Mouse (Mus musculus) limb, embryonic 14.5 days (tissue): ENCODE measurements around the gene Hs6st3. TPM values are rescaled to one million over a fixed set of nuclear protein-coding genes. Genes with fewer than 3 reads are reported as not detected.

Experiments used
- ATAC-seq: fragments of 200-750 bp; cut with Nextera tagmentation; 2 replicates; pipeline ENCODE4 v1.8.0; 2017; ENCODE audit warnings: low read depth, moderate number of reproducible peaks, moderate TSS enrichment; ENCODE audit not compliant: low FRiP score
- DNase-seq: peaks from one replicate; pipeline ENCODE4 v3.0.0-alpha.2; 2015; ENCODE audit warnings: low spot score
- H3K27ac ChIP-seq: fragments of 300-500 bp; sonication (generic); replicated peaks from 2 replicates; pipeline ENCODE4 v1.5.1; 2014; ENCODE audit warnings: low read depth, mild to moderate bottlenecking, low read length, moderate library complexity, mixed read lengths
- H3K27me3 ChIP-seq: fragments of 300-500 bp; sonication (generic); 2 replicates; pipeline ENCODE4 v1.6.1; 2014; ENCODE audit warnings: low read length, mixed read lengths; ENCODE audit not compliant: control insufficient read depth, insufficient read depth
- H3K36me3 ChIP-seq: fragments of 300-500 bp; sonication (generic); 2 replicates; pipeline ENCODE4 v1.6.1; 2014; ENCODE audit warnings: mild to moderate bottlenecking, low read length, moderate library complexity, mixed read lengths; ENCODE audit not compliant: control insufficient read depth, insufficient read depth
- H3K4me1 ChIP-seq: fragments of 300-500 bp; sonication (generic); 2 replicates; pipeline ENCODE4 v1.6.1; 2014; ENCODE audit warnings: antibody characterized with exemption, low read length, mixed read lengths; ENCODE audit not compliant: control insufficient read depth, insufficient read depth
- H3K4me2 ChIP-seq: fragments of 300-500 bp; sonication (generic); replicated peaks from 2 replicates; pipeline ENCODE4 v1.6.1; 2014; ENCODE audit warnings: low read depth, mild to moderate bottlenecking, low read length, moderate library complexity; ENCODE audit not compliant: severe bottlenecking
- H3K4me3 ChIP-seq: fragments of 300-500 bp; sonication (generic); replicated peaks from 2 replicates; pipeline ENCODE4 v1.5.1; 2014; ENCODE audit warnings: low read length
- H3K9ac ChIP-seq: fragments of 300-500 bp; sonication (generic); 2 replicates; pipeline ENCODE4 v1.6.1; 2014; ENCODE audit warnings: mild to moderate bottlenecking, low read depth, low read length, moderate library complexity; ENCODE audit not compliant: severe bottlenecking
- H3K9me3 ChIP-seq: fragments of 300-500 bp; sonication (generic); 2 replicates; pipeline ENCODE4 v1.6.1; 2016; ENCODE audit warnings: low read length; ENCODE audit not compliant: control insufficient read depth
- POLR2A ChIP-seq: fragments of 200-500 bp; IDR thresholded peaks from 2 replicates; pipeline ENCODE4 v1.8.0; 2012; ENCODE audit warnings: inconsistent platforms, mild to moderate bottlenecking, moderate library complexity, borderline replicate concordance; ENCODE audit not compliant: insufficient read depth, insufficient read length; ENCODE audit errors: extremely low read depth
- WGBS: fragments of 180-500 bp; shearing (Covaris S2); extraction: QIAGEN DNeasy Blood & Tissue Kit; methylation state at CpG from one replicate; pipeline ENCODE4 v1.1.7; 2014; 5-methylcytosine and 5-hydroxymethylcytosine counted together
- polyA plus RNA-seq, 2 experiments: library from polyadenylated mRNA; depleted of rRNA in 1 of 2; stranded (reverse) in 1 of 2; unstranded in 1 of 2; fragments of >200 nt; fragmentation: Nextera tagmentation in 1 of 2; extraction: Ambion mirVana in 1 of 2; gene quantifications; 2 replicates each; pipeline versions ENCODE4 v1.2.1 to v1.2.3; 2012 to 2014

Gene Hs6st3
- polyA plus RNA-seq, 2 experiments, result 0.43 to 0.89 TPM

- Histone ChIP-seq H3K4me2 (no peak overlapping the region), H3K4me1 (peaks cover 7% of the 10 kb centered on the region; the same call in 1 of the 2 replicates), H3K9ac (no peak overlapping the region), H3K4me3 (no peak overlapping the region), H3K36me3 (no peaks in the 10 kb centered on the region), H3K27ac (0 out of 2 replicates have a peak overlapping the region, but pooled peaks have one; percentile 27), H3K27me3 (no peaks in the 10 kb centered on the region), H3K9me3 (no peaks in the 10 kb centered on the region)
- DNase-seq (peak; percentile 7), ATAC-seq (peak; percentile 75)
- TF ChIP-seq POLR2A, result no peak
- WGBS, result 38% methylated on average over 13 of the region's 13 CpGs
Measured at GRCm38 (mm10) chr14:119215576-119216309, 77.6 kb downstream of the Hs6st3 start.

- H3K4me3 ChIP-seq, result no peak overlapping the region
- ATAC-seq (no peak), DNase-seq (no peak)
- TF ChIP-seq POLR2A, result no peak
- 87% methylated on average over 3 of the region's 3 CpGs for WGBS
- H3K4me2 ChIP-seq, result no peak overlapping the region
- no peaks in the 10 kb centered on the region for H3K4me1 ChIP-seq
- H3K36me3 ChIP-seq, result no peaks in the 10 kb centered on the region
- H3K9me3 ChIP-seq, result no peaks in the 10 kb centered on the region
- H3K27me3 ChIP-seq, result no peaks in the 10 kb centered on the region
- no peak overlapping the region for H3K27ac ChIP-seq
- no peak overlapping the region for H3K9ac ChIP-seq
Measured at GRCm38 (mm10) chr14:119227709-119228338, 89.7 kb downstream of the Hs6st3 start.

GRCm38 (mm10) chr14:119233598-119233997 is 95.5 kb downstream of the Hs6st3 start:
- Histone ChIP-seq H3K9ac (no peak overlapping the region), H3K4me3 (no peak overlapping the region), H3K36me3 (no peaks in the 10 kb centered on the region), H3K27ac (no peak overlapping the region), H3K9me3 (no peaks in the 10 kb centered on the region), H3K4me1 (no peaks in the 10 kb centered on the region), H3K4me2 (no peak overlapping the region), H3K27me3 (no peaks in the 10 kb centered on the region)
- no peak for DNase-seq
- 96% methylated on average over 2 of the region's 2 CpGs for WGBS
- TF ChIP-seq POLR2A, result no peak
- no peak for ATAC-seq

- Histone ChIP-seq H3K4me2 (no peak overlapping the region), H3K9ac (no peak overlapping the region), H3K4me3 (no peak overlapping the region), H3K27me3 (no peaks in the 10 kb centered on the region), H3K36me3 (no peaks in the 10 kb centered on the region), H3K27ac (no peak overlapping the region), H3K9me3 (no peaks in the 10 kb centered on the region), H3K4me1 (no peaks in the 10 kb centered on the region)
- TF ChIP-seq POLR2A, result no peak
- DNase-seq (no peak), ATAC-seq (no peak)
- 89% methylated on average over 6 of the region's 6 CpGs for WGBS
Measured at GRCm38 (mm10) chr14:119247131-119247530, 109.0 kb downstream of the Hs6st3 start.

- DNase-seq (no peak), ATAC-seq (no peak)
- Histone ChIP-seq H3K27me3 (no peaks in the 10 kb centered on the region), H3K27ac (no peak overlapping the region), H3K4me1 (no peaks in the 10 kb centered on the region), H3K4me3 (no peak overlapping the region), H3K36me3 (no peaks in the 10 kb centered on the region), H3K9ac (no peak overlapping the region), H3K9me3 (no peaks in the 10 kb centered on the region), H3K4me2 (no peak overlapping the region)
- WGBS, result 66% methylated on average over 16 of the region's 16 CpGs
- TF ChIP-seq POLR2A, result no peak
Measured at GRCm38 (mm10) chr14:119248001-119248607, 110.0 kb downstream of the Hs6st3 start.
